Mouse (Mus musculus) spleen, adult 2 months (tissue): ENCODE data around the gene Gm10228.
"Not testable (repeated sequence)": the region's sequence is repeated elsewhere in the genome, so short reads cannot be mapped to it uniquely, and the experiment has no call there.

Experiments used
- CTCF ChIP-seq: fragments of 200-500 bp; IDR thresholded peaks from 2 replicates; pipeline ENCODE4 v1.5.1; 2011; ENCODE audit warnings: mild to moderate bottlenecking, inconsistent platforms; ENCODE audit not compliant: insufficient read depth, insufficient read length, insufficient replicate concordance; ENCODE audit errors: extremely low read depth
- POLR2A ChIP-seq: fragments of 200-500 bp; IDR thresholded peaks from 2 replicates; pipeline ENCODE4 v1.6.1; 2011; ENCODE audit warnings: low read depth, low read length, inconsistent platforms

GRCm38 (mm10) chr16:89041372-89041771 lies at the start of gene Gm10228:
- TF ChIP-seq CTCF, POLR2A: not testable (repeated sequence)
